Mouse (Mus musculus) thymus, postnatal 25 days (tissue): ENCODE data around the gene E330021D16Rik.
A peak's percentile ranks its signal among the peaks of the same experiment; 100 is the strongest.

Experiments
- DNase-seq: peaks from one replicate; pipeline ENCODE4 v3.0.0; 2022

E330021D16Rik gene

GRCm38 (mm10) chr6:136418889-136419835, 3.8 kb upstream of the E330021D16Rik start:
- DNase-seq = no peak

GRCm38 (mm10) chr6:136418333-136418848, 3.0 kb upstream of the E330021D16Rik start:
- no peak for DNase-seq

GRCm38 (mm10) chr6:136417864-136418263, 2.5 kb upstream of the E330021D16Rik start:
- DNase-seq = no peak

- DNase-seq = no peak
Observed at GRCm38 (mm10) chr6:136413856-136414362, 1.5 kb downstream of the E330021D16Rik start.

DNA sequence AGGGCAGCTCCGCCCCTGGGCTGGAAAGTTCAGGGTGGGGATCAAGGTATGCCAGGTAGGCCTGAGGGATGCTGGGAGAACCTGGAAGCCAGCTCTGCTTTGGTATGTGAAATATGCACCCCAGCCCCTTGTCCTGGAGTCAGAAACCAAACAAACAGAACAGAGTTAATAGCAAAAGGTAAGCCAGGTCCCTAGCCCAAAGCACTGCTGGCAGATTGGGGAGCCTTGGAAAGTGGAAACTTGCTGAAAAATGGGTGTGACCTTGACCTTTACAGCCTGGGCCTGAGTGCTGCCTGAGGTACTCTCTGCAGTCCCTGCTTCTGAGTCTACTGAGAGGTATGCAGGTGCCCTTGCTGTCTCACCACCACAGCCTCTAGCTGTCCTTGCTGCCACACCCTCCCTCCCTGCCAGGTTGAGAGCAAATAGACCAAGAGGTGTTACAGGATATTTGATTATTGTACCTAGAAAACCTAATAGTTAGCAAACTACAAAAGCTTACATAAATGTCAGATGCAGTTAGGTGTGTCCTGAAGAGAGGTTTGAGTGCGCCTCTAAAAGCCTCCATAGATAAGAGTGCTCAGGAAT, 7.7 kb downstream of the E330021D16Rik start:
- no peak for DNase-seq

DNA sequence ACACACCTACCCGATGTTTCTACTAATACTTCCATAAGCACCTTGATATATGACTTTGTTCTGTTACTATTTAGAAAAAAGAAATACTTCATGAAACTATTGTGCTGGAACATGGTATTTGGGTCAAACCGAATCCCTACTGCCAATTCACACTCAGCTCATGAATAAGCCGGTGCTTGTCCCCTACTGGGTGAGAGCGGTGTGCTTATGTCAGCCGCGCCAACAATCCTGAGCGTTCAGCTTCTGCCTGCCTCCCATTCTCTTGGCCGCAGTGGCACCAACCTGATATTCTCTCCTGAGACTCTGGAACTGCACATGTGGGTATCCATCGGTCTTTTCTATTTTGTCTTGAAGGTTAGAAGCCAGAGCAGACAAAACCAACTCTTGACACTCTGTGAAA, 18.5 kb downstream of the E330021D16Rik start:
- DNase-seq = no peak

GRCm38 (mm10) chr6:136390262-136390661, 25.1 kb downstream of the E330021D16Rik start:
- no peak for DNase-seq

- DNase-seq = peak; percentile 41
Observed at GRCm38 (mm10) chr6:136385287-136385686, 30.1 kb downstream of the E330021D16Rik start.

DNA sequence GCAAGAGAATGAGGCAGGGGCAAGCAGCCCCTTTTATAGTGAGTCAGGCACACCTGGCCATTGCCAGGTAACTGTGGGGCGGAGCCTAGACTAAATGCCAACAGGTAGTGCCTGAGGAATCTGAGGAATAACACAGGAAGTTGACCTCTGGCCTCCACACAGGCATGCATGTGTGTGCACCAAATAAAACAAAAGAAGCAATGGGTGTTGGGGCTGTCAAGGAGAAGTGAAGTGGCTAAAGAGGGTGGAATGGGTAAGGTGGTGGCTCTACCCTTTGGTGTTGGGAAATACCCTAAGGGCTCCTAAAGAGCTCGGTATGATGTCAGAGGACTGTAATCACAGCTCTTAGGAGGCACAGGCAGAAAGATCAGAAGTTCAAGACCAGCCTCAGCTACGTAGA, 32.2 kb downstream of the E330021D16Rik start:
- DNase-seq = no peak

DNA sequence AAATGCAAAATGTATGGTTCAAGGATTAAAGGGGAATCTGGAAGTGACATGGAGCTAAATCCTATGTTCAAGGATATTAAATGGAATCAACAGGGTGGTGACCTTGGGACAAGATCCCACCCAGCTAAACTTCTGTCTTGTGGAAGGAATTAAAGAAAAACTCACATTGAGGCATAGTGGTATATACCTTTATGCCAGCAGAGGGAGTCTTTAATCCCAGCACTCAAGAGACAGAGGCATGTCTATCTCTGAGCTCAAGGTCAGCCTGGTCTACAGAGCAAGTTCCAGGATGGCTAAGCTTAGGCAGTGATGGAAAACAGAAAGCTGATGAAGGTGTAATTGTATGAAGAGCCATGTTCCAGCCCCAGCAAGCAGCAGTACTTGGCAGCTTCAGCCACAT, 39.3 kb downstream of the E330021D16Rik start:
- no peak for DNase-seq

GRCm38 (mm10) chr6:136364430-136365098, 50.8 kb downstream of the E330021D16Rik start:
- no peak for DNase-seq

- DNase-seq = no peak
Observed at GRCm38 (mm10) chr6:136364008-136364407, 51.4 kb downstream of the E330021D16Rik start.

- DNase-seq = no peak
Observed at GRCm38 (mm10) chr6:136363313-136363712, 52.1 kb downstream of the E330021D16Rik start.

DNA sequence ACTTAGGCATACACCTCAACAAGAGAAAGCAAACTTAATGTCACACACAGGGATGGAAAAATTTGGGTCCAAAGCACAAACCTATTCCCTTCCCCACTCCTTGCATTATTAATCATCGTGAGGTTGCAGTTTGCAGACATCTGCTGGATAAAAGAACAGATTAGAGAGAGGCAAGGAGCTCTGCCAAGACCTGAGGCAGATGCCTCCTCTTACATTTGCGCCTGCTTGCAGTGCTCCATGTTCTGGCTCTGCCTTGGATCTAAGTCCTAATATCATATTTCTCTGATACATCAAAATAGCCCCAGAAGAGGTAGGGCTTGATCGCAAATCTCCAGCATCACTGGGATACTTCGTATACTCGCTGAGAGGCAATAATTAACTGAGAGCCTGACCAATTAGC, 56.9 kb downstream of the E330021D16Rik start:
- DNase-seq = no peak

DNA sequence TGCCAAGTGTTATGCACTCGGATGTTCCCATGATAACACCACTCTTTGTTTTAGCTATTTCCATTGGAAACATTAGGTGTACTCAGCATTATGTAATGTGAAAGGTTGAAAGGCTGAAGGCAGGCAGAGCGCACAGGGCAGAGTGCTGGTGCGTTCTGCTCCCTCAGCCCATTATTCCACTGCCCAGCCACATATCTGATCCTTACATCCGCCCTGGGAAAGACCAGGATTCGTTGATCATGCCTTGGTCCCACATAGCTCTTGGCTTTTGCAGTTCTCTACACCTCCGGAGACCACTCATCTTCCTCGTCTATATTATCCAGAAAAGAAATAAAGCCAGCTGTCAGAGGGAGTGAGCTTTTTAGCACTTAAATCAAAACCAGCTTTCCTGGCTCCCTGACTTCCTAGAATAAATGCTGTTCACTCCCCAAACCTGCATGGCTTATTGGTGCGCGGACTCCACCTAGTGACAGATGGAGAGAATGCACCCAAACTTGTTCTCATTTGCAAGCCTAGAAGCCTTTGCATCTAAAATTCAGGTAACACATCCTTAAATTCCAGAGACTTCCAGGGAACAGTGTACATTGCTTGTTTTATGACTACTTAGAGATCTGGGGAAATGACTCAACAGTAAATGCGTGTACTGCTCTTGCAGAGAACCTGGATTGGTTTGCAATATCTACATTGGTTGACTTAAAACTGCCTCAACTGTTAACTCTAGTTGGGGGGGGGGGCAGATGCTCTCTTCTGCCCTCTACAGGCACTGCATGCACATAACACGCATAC, 61.8 kb downstream of the E330021D16Rik start:
- DNase-seq = peak; percentile 37
